Mouse (Mus musculus): ENCODE measurements around the gene Sfxn3.

- TF ChIP-seq CTCF (IDR thresholded peaks at IDR 0.05; ENCODE audit: low read depth): no peak
- 0 out of 2 replicates have a peak, but pooled peaks have one; percentile 31 for TF ChIP-seq EP300 (IDR thresholded peaks at IDR 0.05; ENCODE audit: low read depth)
Observed at GRCm38 (mm10) chr19:45058113-45058839, 11.0 kb downstream of the Sfxn3 start.

All from liver, embryonic 14.5 days (tissue).